Mouse (Mus musculus): ENCODE results near the gene Vdac2. TPM values are rescaled to one million over a fixed set of nuclear protein-coding genes. Genes with fewer than 3 reads are reported as not detected.

The Vdac2 gene
- polyA plus RNA-seq, 1 experiment from 2014 or later: 444 TPM

GRCm38 (mm10) chr14:21806203-21806602 is 18.8 kb upstream of the Vdac2 start:
- no peaks in the 10 kb centered on the region for H3K9me3 ChIP-seq (replicated peaks)
- H3K4me1 ChIP-seq (replicated peaks): peaks cover 7% of the 10 kb centered on the region
- no peak overlapping the region for H3K27ac ChIP-seq (ENCODE audit: poor library complexity, severe bottlenecking)
- no peak overlapping the region for H3K9ac ChIP-seq
- 68% methylated on average over 2 of the region's 2 CpGs for WGBS
- no peak overlapping the region for H3K4me3 ChIP-seq
- no peak for ATAC-seq (ENCODE audit: insufficient number of reproducible peaks, low FRiP score)
- H3K4me2 ChIP-seq: no peak overlapping the region
- H3K27me3 ChIP-seq (replicated peaks): no peaks in the 10 kb centered on the region
- H3K36me3 ChIP-seq: peaks cover 5% of the 10 kb centered on the region; the same call in 1 of the 2 replicates

DNA sequence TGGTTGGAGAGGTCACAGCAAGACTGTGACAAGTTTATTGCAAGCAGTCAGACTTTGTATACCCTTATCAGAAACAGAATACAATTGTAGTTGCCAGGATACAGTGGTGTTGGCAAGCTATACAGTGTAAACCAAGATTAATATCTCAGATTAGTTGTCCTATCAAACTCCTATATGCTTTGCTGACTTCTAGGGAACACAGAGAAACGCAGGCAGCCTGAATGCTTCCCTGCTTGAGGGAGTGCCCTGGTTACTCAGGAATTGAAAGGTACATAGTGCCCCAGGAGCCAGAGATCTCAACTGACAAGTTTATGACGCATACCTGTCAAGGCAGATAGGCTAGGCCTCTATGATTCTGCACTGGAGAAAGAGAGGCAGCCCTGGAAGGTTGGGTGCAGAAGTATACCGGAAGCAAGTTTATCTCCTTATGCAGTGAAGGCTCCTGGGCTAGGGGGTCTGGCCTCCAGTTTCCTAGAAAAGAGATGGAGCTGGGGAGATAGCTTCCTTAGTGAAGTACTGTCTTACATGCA is 18.3 kb upstream of the Vdac2 start:
- Histone ChIP-seq H3K4me2 (no peak overlapping the region), H3K4me1 (replicated peaks) (peaks cover 12% of the 10 kb centered on the region), H3K9ac (no peak overlapping the region), H3K27ac (ENCODE audit: poor library complexity, severe bottlenecking) (no peak overlapping the region), H3K4me3 (no peak overlapping the region), H3K9me3 (replicated peaks) (no peaks in the 10 kb centered on the region), H3K36me3 (peaks cover 5% of the 10 kb centered on the region; the same call in 1 of the 2 replicates), H3K27me3 (replicated peaks) (no peaks in the 10 kb centered on the region)
- WGBS: 61% methylated on average over 3 of the region's 3 CpGs
- ATAC-seq (ENCODE audit: insufficient number of reproducible peaks, low FRiP score): no peak

- Histone ChIP-seq H3K4me3 (no peak overlapping the region), H3K9me3 (replicated peaks) (no peaks in the 10 kb centered on the region), H3K9ac (no peak overlapping the region), H3K4me1 (replicated peaks) (peaks cover 21% of the 10 kb centered on the region), H3K4me2 (no peak overlapping the region), H3K36me3 (no peaks in the 10 kb centered on the region), H3K27me3 (replicated peaks) (no peaks in the 10 kb centered on the region), H3K27ac (ENCODE audit: poor library complexity, severe bottlenecking) (no peak overlapping the region)
- 77% methylated on average over 8 of the region's 8 CpGs for WGBS
- no peak for ATAC-seq (ENCODE audit: insufficient number of reproducible peaks, low FRiP score)
Observed at GRCm38 (mm10) chr14:21808208-21808922, 16.7 kb upstream of the Vdac2 start.

DNA sequence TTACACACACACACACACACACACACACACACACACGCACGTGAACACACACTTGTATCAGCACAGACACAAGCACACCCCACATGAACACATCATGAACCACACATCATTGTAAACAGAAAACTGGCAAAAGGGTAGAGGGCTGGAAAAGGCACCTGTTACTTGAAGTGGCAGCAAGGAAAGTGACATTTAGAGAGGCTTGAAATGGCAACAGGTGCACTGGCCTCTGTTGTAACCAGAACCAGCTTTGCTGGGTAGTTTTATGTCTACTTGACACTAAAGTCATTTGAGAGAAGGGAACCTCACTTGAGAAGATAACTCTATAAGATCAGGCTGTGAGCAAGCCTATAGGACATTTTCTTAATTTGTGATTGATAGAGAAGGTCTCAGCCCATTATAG is 15.6 kb upstream of the Vdac2 start:
- Histone ChIP-seq H3K4me3 (no peak overlapping the region), H3K27me3 (replicated peaks) (no peaks in the 10 kb centered on the region), H3K36me3 (no peaks in the 10 kb centered on the region), H3K9me3 (replicated peaks) (no peaks in the 10 kb centered on the region), H3K4me2 (no peak overlapping the region), H3K9ac (no peak overlapping the region), H3K27ac (ENCODE audit: poor library complexity, severe bottlenecking) (no peak overlapping the region), H3K4me1 (replicated peaks) (peaks cover 29% of the 10 kb centered on the region)
- 79% methylated on average over 2 of the region's 2 CpGs for WGBS
- ATAC-seq (ENCODE audit: insufficient number of reproducible peaks, low FRiP score): no peak

- H3K36me3 ChIP-seq: no peaks in the 10 kb centered on the region
- no peak for ATAC-seq (ENCODE audit: insufficient number of reproducible peaks, low FRiP score)
- H3K27me3 ChIP-seq (replicated peaks): no peaks in the 10 kb centered on the region
- 82% methylated on average over 4 of the region's 4 CpGs for WGBS
- no peak overlapping the region for H3K9ac ChIP-seq
- H3K9me3 ChIP-seq (replicated peaks): no peaks in the 10 kb centered on the region
- H3K4me1 ChIP-seq (replicated peaks): peaks cover 32% of the 10 kb centered on the region
- H3K4me3 ChIP-seq: no peak overlapping the region
- no peak overlapping the region for H3K4me2 ChIP-seq
- no peak overlapping the region for H3K27ac ChIP-seq (ENCODE audit: poor library complexity, severe bottlenecking)
Observed at GRCm38 (mm10) chr14:21811301-21811700, 13.7 kb upstream of the Vdac2 start.

- H3K4me1 ChIP-seq (replicated peaks): peaks cover 27% of the 10 kb centered on the region
- no peaks in the 10 kb centered on the region for H3K36me3 ChIP-seq
- H3K27me3 ChIP-seq (replicated peaks): no peaks in the 10 kb centered on the region
- 60% methylated on average over 10 of the region's 10 CpGs for WGBS
- H3K9ac ChIP-seq: no peak overlapping the region
- ATAC-seq (ENCODE audit: insufficient number of reproducible peaks, low FRiP score): no peak
- H3K4me2 ChIP-seq: no peak overlapping the region
- H3K27ac ChIP-seq (ENCODE audit: poor library complexity, severe bottlenecking): no peak overlapping the region
- H3K9me3 ChIP-seq (replicated peaks): no peaks in the 10 kb centered on the region
- H3K4me3 ChIP-seq: no peak overlapping the region
Observed at GRCm38 (mm10) chr14:21811744-21812393, 13.2 kb upstream of the Vdac2 start.

DNA sequence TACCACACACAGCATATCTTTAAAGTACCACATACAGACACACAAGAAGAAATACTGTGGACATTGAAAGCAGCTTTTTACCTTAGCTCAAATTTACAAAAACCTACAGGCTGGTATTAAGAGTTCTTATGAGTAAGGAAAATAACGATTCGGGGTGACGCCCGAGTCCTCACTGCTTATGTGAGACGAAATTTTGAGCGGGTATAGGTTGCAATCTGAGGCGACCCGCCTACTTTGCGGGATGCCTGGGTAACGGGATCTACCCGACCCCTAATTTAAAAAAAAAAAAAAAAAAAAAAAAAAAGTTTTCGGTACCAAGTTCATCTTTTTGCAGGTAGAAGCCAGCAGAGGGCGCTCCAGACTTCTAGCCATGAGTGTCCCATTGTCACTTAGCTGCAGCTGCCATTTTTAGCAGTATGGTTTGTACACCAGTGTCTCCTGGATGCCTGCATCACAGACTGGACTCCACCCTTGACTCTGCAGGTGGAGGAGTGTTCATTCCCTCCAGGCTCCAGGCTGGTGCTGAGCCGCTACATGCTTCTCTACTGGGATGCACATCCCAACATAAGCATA is 12.4 kb upstream of the Vdac2 start:
- H3K9ac ChIP-seq: no peak overlapping the region
- peaks cover 25% of the 10 kb centered on the region for H3K4me1 ChIP-seq (replicated peaks)
- 0 out of 2 replicates have a peak overlapping the region, but pooled peaks have one; percentile 29 for H3K4me2 ChIP-seq
- H3K27me3 ChIP-seq (replicated peaks): no peaks in the 10 kb centered on the region
- H3K9me3 ChIP-seq (replicated peaks): no peaks in the 10 kb centered on the region
- no peak overlapping the region for H3K27ac ChIP-seq (ENCODE audit: poor library complexity, severe bottlenecking)
- WGBS: 24% methylated on average over 14 of the region's 14 CpGs
- no peak for ATAC-seq (ENCODE audit: insufficient number of reproducible peaks, low FRiP score)
- H3K36me3 ChIP-seq: no peaks in the 10 kb centered on the region
- H3K4me3 ChIP-seq: no peak overlapping the region

DNA sequence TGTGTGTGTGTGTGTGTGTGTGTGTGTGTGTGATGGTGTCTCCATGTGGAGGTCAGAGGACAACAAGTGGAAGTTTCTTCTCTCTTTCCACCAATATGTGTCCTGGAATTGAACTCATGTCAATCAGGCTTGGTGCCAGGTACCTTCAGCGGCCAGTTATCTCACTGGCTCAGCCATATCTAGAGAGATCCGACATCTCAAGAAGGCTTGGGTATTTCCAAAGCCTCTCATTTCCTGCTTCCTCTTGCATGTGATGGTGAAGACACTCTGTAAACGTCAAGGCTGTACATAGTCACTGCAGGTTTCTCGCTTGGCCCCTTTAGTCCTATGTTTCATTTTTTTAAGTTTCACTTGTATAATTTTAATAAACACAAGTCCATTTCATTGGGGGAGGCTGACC is 11.8 kb upstream of the Vdac2 start:
- Histone ChIP-seq H3K27ac (ENCODE audit: poor library complexity, severe bottlenecking) (no peak overlapping the region), H3K4me3 (no peak overlapping the region), H3K4me2 (no peak overlapping the region), H3K27me3 (replicated peaks) (no peaks in the 10 kb centered on the region), H3K9ac (no peak overlapping the region), H3K36me3 (no peaks in the 10 kb centered on the region), H3K4me1 (replicated peaks) (peaks cover 25% of the 10 kb centered on the region), H3K9me3 (replicated peaks) (no peaks in the 10 kb centered on the region)
- WGBS: 38% methylated on average over 4 of the region's 4 CpGs
- no peak for ATAC-seq (ENCODE audit: insufficient number of reproducible peaks, low FRiP score)

DNA sequence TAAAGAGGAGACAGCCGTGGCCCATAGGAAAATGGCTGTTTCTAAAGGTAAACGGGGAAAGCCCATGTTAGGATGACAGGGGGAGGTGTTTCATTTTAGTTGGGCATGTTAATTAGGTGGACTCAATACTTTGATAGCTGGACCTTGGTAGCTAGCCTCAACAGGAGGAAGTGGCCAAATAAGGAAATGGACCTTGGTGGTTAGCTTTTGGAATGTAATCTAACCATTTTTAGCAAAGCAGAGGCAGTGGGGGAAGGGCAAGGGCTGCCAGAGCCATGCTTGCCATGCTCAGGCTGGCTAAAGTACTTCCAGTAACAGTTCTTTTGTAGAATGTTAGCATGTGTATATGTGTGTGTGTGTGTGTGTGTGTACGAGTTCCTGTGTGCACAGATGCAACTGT is 11.2 kb upstream of the Vdac2 start:
- Histone ChIP-seq H3K9me3 (replicated peaks) (no peaks in the 10 kb centered on the region), H3K9ac (no peak overlapping the region), H3K4me1 (replicated peaks) (peaks cover 25% of the 10 kb centered on the region), H3K4me3 (no peak overlapping the region), H3K36me3 (no peaks in the 10 kb centered on the region), H3K27me3 (replicated peaks) (no peaks in the 10 kb centered on the region), H3K27ac (ENCODE audit: poor library complexity, severe bottlenecking) (no peak overlapping the region), H3K4me2 (no peak overlapping the region)
- ATAC-seq (ENCODE audit: insufficient number of reproducible peaks, low FRiP score): no peak
- WGBS: 60% methylated on average over 3 of the region's 3 CpGs

DNA sequence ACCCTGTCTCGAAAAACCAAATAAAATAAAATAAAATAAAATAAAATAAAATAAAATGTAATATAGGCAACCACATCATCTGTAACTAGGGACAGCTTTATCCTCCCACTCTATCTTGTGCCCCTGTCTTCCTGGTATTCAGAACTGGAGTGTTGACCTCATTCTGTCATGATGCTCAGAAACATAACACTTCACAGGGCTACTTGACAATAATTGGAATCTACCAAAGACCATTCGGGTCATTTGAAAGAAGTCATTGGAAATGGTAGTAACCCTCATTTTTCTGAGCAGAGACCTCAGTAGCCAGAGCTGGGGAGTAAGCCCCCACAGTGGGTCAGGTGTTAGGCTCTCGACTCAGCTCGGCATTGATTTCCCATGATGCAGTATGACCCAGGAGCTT is 10.4 kb upstream of the Vdac2 start:
- Histone ChIP-seq H3K4me2 (no peak overlapping the region), H3K9me3 (replicated peaks) (no peaks in the 10 kb centered on the region), H3K9ac (no peak overlapping the region), H3K4me3 (no peak overlapping the region), H3K27ac (ENCODE audit: poor library complexity, severe bottlenecking) (no peak overlapping the region), H3K36me3 (no peaks in the 10 kb centered on the region), H3K27me3 (replicated peaks) (no peaks in the 10 kb centered on the region), H3K4me1 (replicated peaks) (peaks cover 25% of the 10 kb centered on the region)
- WGBS: 88% methylated on average over 4 of the region's 4 CpGs
- ATAC-seq (ENCODE audit: insufficient number of reproducible peaks, low FRiP score): no peak

GRCm38 (mm10) chr14:21816255-21816654 is 8.8 kb upstream of the Vdac2 start:
- Histone ChIP-seq H3K36me3 (no peaks in the 10 kb centered on the region), H3K4me2 (no peak overlapping the region), H3K9me3 (replicated peaks) (no peaks in the 10 kb centered on the region), H3K4me1 (replicated peaks) (peaks cover 29% of the 10 kb centered on the region), H3K27ac (ENCODE audit: poor library complexity, severe bottlenecking) (0 out of 2 replicates have a peak overlapping the region, but pooled peaks have one; percentile 42), H3K27me3 (replicated peaks) (no peaks in the 10 kb centered on the region), H3K4me3 (no peak overlapping the region), H3K9ac (no peak overlapping the region)
- 52% methylated on average over 3 of the region's 3 CpGs for WGBS
- no peak for ATAC-seq (ENCODE audit: insufficient number of reproducible peaks, low FRiP score)
